Mouse (Mus musculus): Measurements from ENCODE around the gene Olfr992. TPM values are rescaled to one million over a fixed set of nuclear protein-coding genes. Genes with fewer than 3 reads are reported as not detected.

Olfr992 gene
- polyA plus RNA-seq (2015; fragmentation: Nextera tagmentation; extraction: Ambion mirVana), result not detected in 2 replicates

DNA sequence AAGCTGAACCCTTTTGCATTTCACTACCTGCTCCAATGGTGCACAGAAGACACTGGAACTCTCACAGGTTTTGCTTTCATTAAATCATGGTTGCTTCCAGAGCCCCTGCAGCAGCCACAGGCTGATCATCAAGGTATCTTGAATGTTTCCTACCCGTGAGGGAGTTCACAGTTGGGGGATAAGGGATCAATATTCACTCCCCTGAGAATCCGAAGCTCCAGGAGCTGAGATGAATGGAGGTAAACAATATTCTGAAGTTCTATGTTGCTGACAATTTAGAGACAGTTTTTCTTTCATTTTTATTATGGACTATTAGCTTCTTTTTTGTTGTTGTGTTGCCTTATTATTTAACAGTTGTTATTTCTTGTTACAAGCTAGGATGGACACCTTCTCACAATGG, at the start of gene Olfr992:
TSS of gene Olfr992 (minus strand) at position 101 of the 400 bp plus-strand sequence.

GRCm38 (mm10) chr2:85443539-85443938, 34.3 kb upstream of the Olfr992 start, which contains the start of gene Olfr995:
Gene Olfr995, minus strand, starts transcription at chr2:85443639.

DNA sequence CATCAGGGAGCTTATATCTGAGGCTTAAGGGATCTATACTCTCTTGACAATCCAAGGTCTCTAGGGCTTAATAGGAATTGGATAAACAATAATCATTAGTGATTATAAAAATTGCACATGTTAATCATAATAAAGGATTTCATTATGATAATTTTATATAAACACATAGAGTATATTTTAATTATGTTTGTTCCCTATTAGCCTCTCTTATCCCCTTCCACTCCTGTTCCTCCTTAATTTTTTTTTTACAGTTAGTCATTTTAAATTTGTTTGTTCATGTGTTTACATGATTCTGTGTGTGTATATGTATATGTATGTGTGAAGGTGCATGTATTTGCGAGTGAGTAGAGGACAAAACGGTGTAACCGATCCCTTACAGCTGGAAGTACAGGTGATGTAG, 27.1 kb upstream of the Olfr992 start, which contains the start of gene Olfr994:
TSS of gene Olfr994 (minus strand) at position 101 of the 400 bp plus-strand sequence.

GRCm38 (mm10) chr2:85414777-85415176, 5.5 kb upstream of the Olfr992 start, which contains the start of gene Olfr993:
Gene Olfr993, minus strand, starts transcription at chr2:85414877.

GRCm38 (mm10) chr2:85363127-85363526, 46.1 kb downstream of the Olfr992 start, which contains the start of gene Olfr988:
Gene Olfr988, minus strand, starts transcription at chr2:85363227.

Other genes with a start within 250 kb of the Olfr992 start
- 14.3 and 16.2 TPM in 2 replicates for gene Lrrc55, start 212.3 kb downstream of the Olfr992 start, polyA plus RNA-seq (2015; fragmentation: Nextera tagmentation; extraction: Ambion mirVana)
- not detected in 2 replicates for gene Olfr987, start 70.2 kb downstream of the Olfr992 start, polyA plus RNA-seq (2015; fragmentation: Nextera tagmentation; extraction: Ambion mirVana)
- gene Olfr988, start 46.2 kb downstream of the Olfr992 start, polyA plus RNA-seq (2015; fragmentation: Nextera tagmentation; extraction: Ambion mirVana), result not detected in 2 replicates
- gene Olfr993, start 5.4 kb upstream of the Olfr992 start, polyA plus RNA-seq (2015; fragmentation: Nextera tagmentation; extraction: Ambion mirVana), result not detected in 2 replicates
- not detected in 2 replicates for gene Olfr994, start 27.0 kb upstream of the Olfr992 start, polyA plus RNA-seq (2015; fragmentation: Nextera tagmentation; extraction: Ambion mirVana)
- gene Olfr995, start 34.2 kb upstream of the Olfr992 start, polyA plus RNA-seq (2015; fragmentation: Nextera tagmentation; extraction: Ambion mirVana), result not detected in 2 replicates
- gene 4833423E24Rik, start 109.6 kb upstream of the Olfr992 start, polyA plus RNA-seq (2015; fragmentation: Nextera tagmentation; extraction: Ambion mirVana), result 3.3 and 3.7 TPM in 2 replicates
- not detected in 2 replicates for gene Olfr996, start 169.7 kb upstream of the Olfr992 start, polyA plus RNA-seq (2015; fragmentation: Nextera tagmentation; extraction: Ambion mirVana)
- gene Olfr998, start 179.5 kb upstream of the Olfr992 start, polyA plus RNA-seq (2015; fragmentation: Nextera tagmentation; extraction: Ambion mirVana), result not detected in 2 replicates
- gene Olfr1000, start 202.4 kb upstream of the Olfr992 start, polyA plus RNA-seq (2015; fragmentation: Nextera tagmentation; extraction: Ambion mirVana), result not detected in 2 replicates
- not detected in 2 replicates for gene Olfr1002, start 241.2 kb upstream of the Olfr992 start, polyA plus RNA-seq (2015; fragmentation: Nextera tagmentation; extraction: Ambion mirVana)

All from neural tube, postnatal 0 days (tissue).